Mouse (Mus musculus) limb, embryonic 14.5 days (tissue): ENCODE results near the gene Trem1. TPM values are rescaled to one million over a fixed set of nuclear protein-coding genes. Genes with fewer than 3 reads are reported as not detected.

ENCODE experiments used
- ATAC-seq: fragments of 200-750 bp; cut with Nextera tagmentation; 2 replicates; pipeline ENCODE4 v1.8.0; 2017; ENCODE audit warnings: low read depth, moderate number of reproducible peaks, moderate TSS enrichment; ENCODE audit not compliant: low FRiP score
- DNase-seq: peaks from one replicate; pipeline ENCODE4 v3.0.0-alpha.2; 2015; ENCODE audit warnings: low spot score
- H3K27ac ChIP-seq: fragments of 300-500 bp; sonication (generic); replicated peaks from 2 replicates; pipeline ENCODE4 v1.5.1; 2014; ENCODE audit warnings: low read depth, mild to moderate bottlenecking, low read length, moderate library complexity, mixed read lengths
- H3K27me3 ChIP-seq: fragments of 300-500 bp; sonication (generic); 2 replicates; pipeline ENCODE4 v1.6.1; 2014; ENCODE audit warnings: low read length, mixed read lengths; ENCODE audit not compliant: control insufficient read depth, insufficient read depth
- H3K36me3 ChIP-seq: fragments of 300-500 bp; sonication (generic); 2 replicates; pipeline ENCODE4 v1.6.1; 2014; ENCODE audit warnings: mild to moderate bottlenecking, low read length, moderate library complexity, mixed read lengths; ENCODE audit not compliant: control insufficient read depth, insufficient read depth
- H3K4me1 ChIP-seq: fragments of 300-500 bp; sonication (generic); 2 replicates; pipeline ENCODE4 v1.6.1; 2014; ENCODE audit warnings: antibody characterized with exemption, low read length, mixed read lengths; ENCODE audit not compliant: control insufficient read depth, insufficient read depth
- H3K4me2 ChIP-seq: fragments of 300-500 bp; sonication (generic); replicated peaks from 2 replicates; pipeline ENCODE4 v1.6.1; 2014; ENCODE audit warnings: low read depth, mild to moderate bottlenecking, low read length, moderate library complexity; ENCODE audit not compliant: severe bottlenecking
- H3K4me3 ChIP-seq: fragments of 300-500 bp; sonication (generic); replicated peaks from 2 replicates; pipeline ENCODE4 v1.5.1; 2014; ENCODE audit warnings: low read length
- H3K9ac ChIP-seq: fragments of 300-500 bp; sonication (generic); 2 replicates; pipeline ENCODE4 v1.6.1; 2014; ENCODE audit warnings: mild to moderate bottlenecking, low read depth, low read length, moderate library complexity; ENCODE audit not compliant: severe bottlenecking
- H3K9me3 ChIP-seq: fragments of 300-500 bp; sonication (generic); 2 replicates; pipeline ENCODE4 v1.6.1; 2016; ENCODE audit warnings: low read length; ENCODE audit not compliant: control insufficient read depth
- POLR2A ChIP-seq: fragments of 200-500 bp; IDR thresholded peaks from 2 replicates; pipeline ENCODE4 v1.8.0; 2012; ENCODE audit warnings: inconsistent platforms, mild to moderate bottlenecking, moderate library complexity, borderline replicate concordance; ENCODE audit not compliant: insufficient read depth, insufficient read length; ENCODE audit errors: extremely low read depth
- WGBS: fragments of 180-500 bp; shearing (Covaris S2); extraction: QIAGEN DNeasy Blood & Tissue Kit; methylation state at CpG from one replicate; pipeline ENCODE4 v1.1.7; 2014; 5-methylcytosine and 5-hydroxymethylcytosine counted together
- polyA plus RNA-seq, 2 experiments: library from polyadenylated mRNA; depleted of rRNA in 1 of 2; stranded (reverse) in 1 of 2; unstranded in 1 of 2; fragments of >200 nt; fragmentation: Nextera tagmentation in 1 of 2; extraction: Ambion mirVana in 1 of 2; gene quantifications; 2 replicates each; pipeline versions ENCODE4 v1.2.1 to v1.2.3; 2012 to 2014

The Trem1 gene
- polyA plus RNA-seq (2012; rRNA removed) (0.01 and 0.03 TPM in 2 replicates), polyA plus RNA-seq (2014; fragmentation: Nextera tagmentation; extraction: Ambion mirVana) (0.08 TPM in 1 of 2 replicates, not detected in the other)

DNA sequence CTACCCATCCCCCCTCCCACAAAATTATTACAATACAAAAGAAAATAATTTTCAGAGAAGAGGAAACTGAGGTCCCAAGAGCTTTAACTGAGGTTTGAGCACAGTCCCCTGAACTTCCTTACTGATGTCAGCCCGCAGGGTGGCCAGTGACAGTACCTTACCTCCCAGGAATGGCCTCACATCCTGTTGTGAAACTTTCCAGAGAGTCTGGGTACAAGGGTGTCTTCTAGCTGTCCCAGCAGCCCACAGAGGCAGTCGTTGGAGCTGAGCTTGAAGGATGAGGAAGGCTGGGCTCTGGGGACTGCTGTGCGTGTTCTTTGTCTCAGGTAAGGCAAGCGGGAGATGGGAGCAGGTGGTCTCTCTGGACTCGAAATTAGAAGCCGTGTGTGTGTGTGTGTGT, at the start of gene Trem1:
Trem1 (plus strand) TSS at position 251 of the 400 bp plus-strand sequence.
- no peak within 1 kb of the TSS for H3K27ac ChIP-seq
- no peak within 1 kb of the TSS for H3K4me3 ChIP-seq
- ATAC-seq (no peak), DNase-seq (no peak)
- 77% methylated on average over 6 of the region's 6 CpGs for WGBS
- H3K4me1 ChIP-seq, result no peaks in the 10 kb centered on the region
- H3K36me3 ChIP-seq, result no peaks in the 10 kb centered on the region
- H3K27me3 ChIP-seq, result no peaks in the 10 kb centered on the region
- H3K9me3 ChIP-seq, result no peaks in the 10 kb centered on the region
- TF ChIP-seq POLR2A, result no peak
- H3K4me2 ChIP-seq, result no peak within 1 kb of the TSS
- H3K9ac ChIP-seq, result no peak within 1 kb of the TSS

DNA sequence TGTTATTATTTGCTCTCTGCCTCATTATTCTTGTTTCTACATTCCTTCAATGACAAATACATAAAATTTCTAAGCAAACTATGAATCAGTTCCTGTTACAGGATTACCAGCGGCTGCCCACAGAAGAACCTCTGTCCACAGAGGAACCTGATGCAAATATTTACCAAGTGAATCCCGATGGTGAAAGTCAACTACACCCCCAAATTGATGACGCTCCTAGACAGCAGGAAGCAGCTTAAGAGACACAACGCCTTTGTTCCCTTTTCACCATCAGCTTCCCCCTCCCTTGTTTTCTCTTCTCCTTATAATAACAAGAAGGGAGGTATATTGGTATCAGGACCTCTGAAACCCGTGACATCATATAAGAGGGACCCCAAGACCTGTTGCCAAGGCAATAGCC, 47.3 kb upstream of the Trem1 start:
- Histone ChIP-seq H3K27me3 (no peaks in the 10 kb centered on the region), H3K36me3 (no peaks in the 10 kb centered on the region), H3K27ac (no peak overlapping the region), H3K9me3 (no peaks in the 10 kb centered on the region), H3K9ac (no peak overlapping the region), H3K4me3 (no peak overlapping the region), H3K4me2 (no peak overlapping the region), H3K4me1 (no peaks in the 10 kb centered on the region)
- no peak for ATAC-seq
- no peak for DNase-seq
- WGBS, result 75% methylated on average over 5 of the region's 5 CpGs
- no peak for TF ChIP-seq POLR2A

DNA sequence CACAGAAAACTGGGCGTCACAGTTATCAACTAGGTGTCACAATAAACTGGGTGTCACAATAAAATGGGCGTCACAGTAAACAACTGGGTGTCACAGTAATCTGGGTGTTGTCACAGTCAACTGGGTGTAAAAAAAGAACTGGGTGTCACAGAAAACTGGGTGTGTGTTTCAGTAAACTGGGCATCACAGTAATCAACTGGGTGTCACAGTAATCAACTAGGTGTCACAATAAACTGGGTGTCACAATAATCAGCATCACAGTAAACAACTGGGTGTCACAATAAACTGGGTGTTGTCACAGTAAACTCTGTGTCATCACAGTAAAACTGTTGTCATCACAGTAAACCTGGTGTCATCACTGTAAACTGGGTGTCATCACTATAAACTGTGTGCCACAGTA, 40.2 kb upstream of the Trem1 start:
- Histone ChIP-seq H3K9me3 (no peaks in the 10 kb centered on the region), H3K27ac (no peak overlapping the region), H3K36me3 (no peaks in the 10 kb centered on the region), H3K4me3 (no peak overlapping the region), H3K27me3 (no peaks in the 10 kb centered on the region), H3K9ac (no peak overlapping the region), H3K4me1 (no peaks in the 10 kb centered on the region), H3K4me2 (no peak overlapping the region)
- no peak for DNase-seq
- no peak for TF ChIP-seq POLR2A
- 75% methylated on average over 2 of the region's 2 CpGs for whole genome bisulfite sequencing
- no peak for ATAC-seq

DNA sequence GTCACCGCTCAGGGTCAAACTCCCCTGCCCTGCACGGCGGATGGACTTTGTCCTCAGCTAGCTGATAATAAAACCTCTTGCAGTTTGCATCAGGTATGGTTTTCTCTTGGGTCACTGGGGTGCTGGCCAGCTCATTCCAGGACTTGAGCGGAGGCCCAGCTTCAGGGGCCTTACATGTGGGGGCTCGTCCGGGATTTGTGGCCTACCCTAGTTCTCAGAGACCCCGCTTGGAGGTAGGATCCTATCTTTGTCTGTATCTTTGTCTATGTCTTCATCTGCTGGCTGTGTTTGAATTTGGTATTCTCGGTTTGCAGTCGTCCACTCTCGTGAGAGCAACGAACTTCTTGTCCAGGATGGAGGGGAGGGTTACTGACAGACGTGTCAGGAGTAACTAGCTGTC, 29.5 kb upstream of the Trem1 start:
- Histone ChIP-seq H3K4me1 (no peaks in the 10 kb centered on the region), H3K9me3 (0 out of 2 replicates have a peak, but pooled peaks cover 4% of the 10 kb centered on the region), H3K27me3 (no peaks in the 10 kb centered on the region), H3K36me3 (no peaks in the 10 kb centered on the region), H3K4me2 (no peak overlapping the region), H3K4me3 (no peak overlapping the region), H3K27ac (no peak overlapping the region), H3K9ac (no peak overlapping the region)
- ATAC-seq (no peak), DNase-seq (no peak)
- 96% methylated on average over 12 of the region's 12 CpGs for WGBS
- TF ChIP-seq POLR2A, result no peak

DNA sequence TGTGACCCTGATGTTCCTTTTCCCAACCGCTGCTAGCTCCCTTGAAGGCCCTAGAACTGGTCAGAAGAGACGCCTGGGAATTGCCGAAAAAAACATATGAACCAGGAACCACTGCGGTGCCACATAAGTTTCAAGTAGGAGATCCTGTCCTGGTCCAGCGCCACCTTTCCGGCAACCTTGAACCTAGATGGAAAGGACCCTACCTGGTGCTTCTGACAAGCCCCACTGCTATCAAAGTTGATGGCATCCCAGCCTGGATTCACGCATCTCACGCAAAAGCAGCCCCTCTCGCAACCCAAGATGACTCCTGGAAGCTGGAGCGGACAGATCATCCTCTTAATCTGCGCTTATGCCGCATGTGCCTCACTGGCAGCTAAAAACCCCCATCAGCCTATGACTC, 20.0 kb upstream of the Trem1 start:
- 97% methylated on average over 12 of the region's 12 CpGs for WGBS
- DNase-seq (no peak), ATAC-seq (no peak)
- Histone ChIP-seq H3K4me1 (no peaks in the 10 kb centered on the region), H3K36me3 (no peaks in the 10 kb centered on the region), H3K4me2 (no peak overlapping the region), H3K27me3 (no peaks in the 10 kb centered on the region), H3K27ac (no peak overlapping the region), H3K4me3 (no peak overlapping the region), H3K9me3 (no peaks in the 10 kb centered on the region), H3K9ac (no peak overlapping the region)
- no peak for TF ChIP-seq POLR2A

DNA sequence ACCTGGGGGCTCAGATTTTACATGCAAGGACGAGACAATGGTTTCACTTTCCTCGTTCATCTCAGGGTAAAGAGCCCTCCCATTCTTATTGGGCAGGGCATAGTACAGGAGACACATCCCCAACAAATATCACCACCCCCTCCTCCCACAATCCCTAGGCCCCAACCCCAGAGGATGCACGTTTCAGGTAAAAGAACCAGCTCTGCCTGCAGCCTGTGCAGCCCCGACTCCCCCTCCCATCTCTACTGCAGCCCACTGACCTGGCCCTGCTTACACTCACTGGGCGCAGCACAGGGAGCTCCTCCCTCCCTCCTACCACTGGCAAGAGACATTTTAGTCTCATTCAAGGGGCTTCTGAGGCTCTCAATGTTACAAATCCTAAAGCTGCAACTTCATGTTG, 19.1 kb upstream of the Trem1 start:
- H3K9ac ChIP-seq, result no peak overlapping the region
- H3K4me3 ChIP-seq, result no peak overlapping the region
- H3K4me2 ChIP-seq, result no peak overlapping the region
- 70% methylated on average over 5 of the region's 5 CpGs for WGBS
- no peaks in the 10 kb centered on the region for H3K9me3 ChIP-seq
- no peak for DNase-seq
- no peak for TF ChIP-seq POLR2A
- no peaks in the 10 kb centered on the region for H3K36me3 ChIP-seq
- no peaks in the 10 kb centered on the region for H3K27me3 ChIP-seq
- H3K27ac ChIP-seq, result no peak overlapping the region
- no peaks in the 10 kb centered on the region for H3K4me1 ChIP-seq
- ATAC-seq, result no peak
